Mouse (Mus musculus) gastrocnemius, postnatal 10 days (tissue): ENCODE data around the gene Ranbp17. TPM values are rescaled to one million over a fixed set of nuclear protein-coding genes. Genes with fewer than 3 reads are reported as not detected.

Source experiments
- DNase-seq: peaks from one replicate; pipeline ENCODE4 v3.0.0; 2021; ENCODE audit warnings: mixed read lengths
- total RNA-seq, 2 experiments: library from RNA; stranded (reverse); gene quantifications; 2 replicates each; pipeline ENCODE4 v1.2.3; 2021

Ranbp17 gene
- total RNA-seq, 2 experiments from 2014 or later, result 1.9 to 2.8 TPM

DNA sequence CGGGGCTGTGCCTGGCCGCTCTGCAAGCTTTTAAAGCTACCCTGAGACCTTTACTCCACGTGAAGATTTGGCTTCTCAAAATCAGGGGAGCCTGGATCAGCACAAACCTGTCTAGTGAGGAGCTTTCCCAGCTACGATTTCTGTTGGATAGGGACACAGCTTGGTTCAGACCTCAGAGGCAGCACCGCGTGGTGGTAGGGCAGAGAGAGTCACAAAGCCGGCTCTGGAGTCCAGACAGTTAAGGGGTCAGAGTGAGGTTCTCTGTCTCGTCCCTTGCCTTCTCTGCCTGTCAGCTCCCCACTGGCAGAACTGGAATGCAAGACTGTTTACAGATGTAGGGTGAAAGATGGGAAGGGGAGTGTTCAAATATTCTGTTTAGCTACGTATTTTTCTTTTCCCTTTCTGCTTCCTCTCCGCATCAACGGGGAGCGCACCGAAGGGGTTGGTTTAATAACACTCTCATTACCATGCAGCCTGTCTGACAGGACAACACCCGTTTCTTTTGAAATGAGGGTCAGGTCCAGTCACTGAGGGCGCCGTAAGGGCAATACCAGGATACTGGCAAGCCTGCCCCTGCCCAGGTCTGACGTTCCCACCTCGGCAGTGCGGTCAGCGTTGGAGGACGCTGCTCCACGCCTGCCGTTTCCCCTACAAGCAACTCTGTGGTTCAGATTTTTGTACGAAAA lies 317.0 kb downstream of the Ranbp17 start:
- DNase-seq, result no peak

DNA sequence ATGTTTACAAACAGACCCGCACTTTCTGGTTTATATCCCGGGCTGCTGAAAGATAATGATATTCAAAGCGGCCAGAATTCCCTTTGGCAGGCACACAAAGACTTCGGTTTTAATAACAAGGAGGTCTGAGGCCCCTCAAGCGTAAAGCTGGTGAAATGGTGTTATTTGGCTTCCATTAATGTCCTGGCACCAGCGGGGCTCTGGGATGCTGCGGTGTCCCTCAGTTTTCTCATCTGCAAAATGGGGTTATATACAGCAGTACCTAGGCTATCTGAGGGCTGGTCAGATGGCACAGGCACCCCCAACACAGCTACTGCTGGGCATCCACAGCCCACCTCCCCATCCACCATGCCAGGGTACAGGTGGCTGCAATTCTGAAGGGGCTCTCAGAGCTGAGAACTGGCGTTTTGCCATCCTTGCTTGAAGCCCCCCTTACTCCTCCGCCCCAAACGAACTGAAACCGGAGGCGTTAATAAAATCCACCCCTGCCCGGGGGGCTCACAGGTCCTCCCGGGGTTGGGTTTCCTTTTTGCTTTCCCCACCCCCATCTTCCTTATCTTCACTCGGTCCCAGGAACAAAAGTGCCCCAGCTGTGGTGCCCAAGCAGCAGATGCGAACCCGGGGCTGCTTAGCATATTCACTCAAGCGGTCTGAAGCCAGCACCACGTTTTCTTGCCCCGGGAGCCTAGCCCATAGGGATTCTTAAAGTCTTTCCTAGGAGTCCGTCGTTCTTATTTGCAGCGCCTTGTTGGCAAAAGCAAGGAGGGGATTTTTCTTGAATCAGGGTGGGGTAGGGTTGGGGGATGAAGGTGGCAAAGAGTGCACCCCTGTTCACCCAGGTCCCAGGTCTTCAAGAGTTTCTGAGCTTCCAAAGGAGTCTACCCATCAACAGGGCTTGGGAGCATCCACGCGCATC lies 317.8 kb downstream of the Ranbp17 start:
- DNase-seq, result no peak

DNA sequence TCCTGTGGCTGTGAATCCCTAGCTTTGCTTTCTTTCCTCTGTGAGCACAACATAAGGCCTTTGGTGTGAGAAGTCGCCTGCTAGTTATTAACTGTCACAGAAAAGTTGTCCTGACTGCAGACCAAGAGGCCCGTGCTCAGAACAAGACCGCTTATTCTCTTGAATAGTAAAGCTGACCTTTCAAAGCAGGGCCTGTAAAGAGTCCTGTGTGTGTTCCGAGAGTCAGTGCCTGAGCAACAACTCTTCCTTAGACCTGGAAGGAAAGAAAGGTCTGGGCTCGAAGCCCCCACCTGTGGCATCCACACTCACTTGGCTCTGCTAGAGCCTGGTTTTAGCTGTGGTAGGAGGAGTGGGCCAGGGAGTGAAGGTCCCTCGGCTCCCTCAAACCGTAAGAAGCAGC lies 318.5 kb downstream of the Ranbp17 start:
- DNase-seq, result no peak

DNA sequence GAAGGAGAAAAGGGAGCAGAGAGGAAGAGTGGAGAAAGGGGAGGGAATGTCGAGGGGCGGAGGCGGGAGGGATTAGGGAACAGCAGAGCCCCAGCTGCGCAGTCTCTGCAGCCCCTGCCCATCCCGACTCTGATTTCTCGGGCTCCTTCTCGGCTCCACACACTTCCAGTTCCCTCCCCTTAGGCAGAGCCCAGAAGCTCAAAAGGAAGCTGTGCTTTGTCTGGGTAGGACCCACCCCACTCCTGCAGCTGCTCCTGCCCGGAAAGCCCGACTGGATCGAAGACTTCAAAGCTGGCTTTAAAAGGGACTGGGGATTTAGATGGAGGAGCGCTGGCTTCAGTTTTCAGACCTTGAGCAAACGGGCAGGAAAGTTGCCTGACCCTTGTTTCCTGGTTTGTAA lies 319.9 kb downstream of the Ranbp17 start:
- no peak for DNase-seq

DNA sequence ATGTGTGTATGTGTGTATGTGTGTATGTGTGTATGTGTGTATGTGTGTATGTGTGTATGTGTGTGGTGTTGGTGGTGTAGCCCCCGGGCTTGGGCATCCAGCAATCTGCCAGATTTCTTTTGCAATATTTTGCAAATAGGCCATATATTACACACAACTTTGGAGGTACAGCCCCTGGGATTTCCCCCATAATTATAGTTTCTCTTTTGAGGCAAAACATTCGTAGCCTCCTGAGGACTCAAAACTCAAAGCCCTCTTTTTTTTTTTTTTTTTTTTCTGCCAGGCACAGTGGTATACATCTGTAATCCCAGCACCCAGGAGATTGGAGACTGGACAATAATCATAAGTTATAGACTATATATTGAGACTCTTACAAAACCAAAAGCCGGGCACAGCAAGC lies 331.7 kb downstream of the Ranbp17 start:
- no peak for DNase-seq

DNA sequence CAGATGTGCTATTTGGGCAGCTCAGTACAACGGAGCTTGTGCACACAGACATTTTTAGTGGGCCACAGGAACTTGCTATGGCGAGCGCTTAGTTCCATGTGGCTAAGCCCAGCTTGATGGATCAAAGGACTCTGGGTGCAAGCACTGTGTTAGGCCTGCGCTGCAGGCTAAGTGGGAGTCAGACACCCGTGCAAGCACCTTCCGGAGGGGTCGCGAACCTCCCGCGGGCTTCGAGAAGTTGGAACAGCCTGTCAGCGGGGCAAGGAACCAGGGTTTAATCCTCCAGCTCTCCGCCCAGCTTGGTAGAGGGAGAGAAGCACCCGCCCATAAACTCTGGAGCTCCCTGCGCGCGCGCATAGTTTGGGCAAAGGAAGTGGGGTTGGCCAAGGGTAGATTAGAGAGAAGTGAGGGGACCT lies 332.8 kb downstream of the Ranbp17 start:
- DNase-seq, result no peak

DNA sequence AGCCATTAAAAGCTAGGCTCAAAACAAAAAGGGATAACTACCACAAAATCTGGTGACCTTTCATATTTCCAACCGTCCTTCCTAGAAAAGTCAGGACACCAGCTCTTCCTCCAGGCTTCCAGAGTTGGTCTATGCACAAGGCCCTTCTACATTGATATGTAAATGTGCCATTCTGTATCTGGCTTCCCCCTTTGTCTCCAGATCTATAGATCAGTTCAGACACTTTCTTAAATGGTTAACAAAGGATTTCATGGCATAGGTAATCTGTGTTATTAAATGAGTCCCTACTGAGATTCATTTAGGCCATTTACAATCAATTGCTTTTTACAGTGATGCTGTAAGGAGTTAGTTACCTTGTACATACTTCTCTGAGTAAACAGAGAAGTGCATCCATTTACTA lies 333.7 kb downstream of the Ranbp17 start:
- DNase-seq, result no peak

DNA sequence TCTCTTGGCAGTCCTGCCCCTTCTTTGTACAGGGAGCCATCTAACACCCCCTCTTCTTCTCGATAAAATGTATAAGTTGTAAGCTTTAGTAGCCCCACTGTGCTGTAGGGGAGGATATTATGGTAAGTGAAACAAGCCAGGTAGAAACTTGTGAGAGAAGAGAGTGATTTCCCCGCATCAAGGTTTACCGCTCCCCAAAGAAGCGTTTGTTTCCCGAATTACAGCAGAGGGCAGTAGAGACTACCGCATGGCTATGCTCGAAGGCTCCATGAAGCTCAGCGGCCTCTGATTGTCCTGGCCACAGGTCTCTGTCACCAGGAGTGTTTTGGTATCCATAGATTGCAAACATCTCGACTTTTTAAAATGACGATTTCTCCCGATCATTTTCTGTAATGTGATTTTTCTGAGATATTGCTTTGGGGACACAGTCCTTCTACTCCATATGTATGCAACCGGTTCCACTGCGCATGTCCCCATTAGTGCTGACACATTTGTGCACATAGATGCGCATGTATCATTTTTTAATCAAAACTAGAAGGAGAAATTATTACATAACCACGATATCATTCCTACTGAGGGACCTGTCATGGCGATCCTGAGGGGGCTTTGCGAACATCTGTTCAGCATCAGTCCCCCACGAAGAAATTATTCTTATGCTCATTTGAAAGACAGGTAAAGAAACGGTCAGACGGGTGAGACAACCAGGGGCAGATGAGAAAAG lies 336.9 kb downstream of the Ranbp17 start:
- DNase-seq, result no peak

DNA sequence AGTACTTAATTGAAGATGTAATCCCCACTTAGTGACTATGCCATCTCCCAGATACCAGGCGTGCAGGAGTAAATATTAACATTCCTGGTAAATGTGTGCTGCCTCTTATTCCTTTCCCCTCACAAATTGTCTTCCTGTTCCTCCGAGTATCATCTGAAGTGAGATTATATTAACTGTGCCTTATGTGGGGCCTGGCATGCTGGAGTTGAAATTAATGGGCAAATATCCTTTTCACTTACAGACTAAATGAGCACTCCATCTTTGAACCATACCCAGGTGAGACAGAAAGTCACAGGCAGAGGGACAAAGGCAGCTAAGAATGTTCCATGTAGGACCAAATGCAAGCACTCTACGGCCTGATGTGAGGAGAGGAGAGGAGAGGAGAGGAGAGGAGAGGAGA lies 337.8 kb downstream of the Ranbp17 start:
- no peak for DNase-seq

DNA sequence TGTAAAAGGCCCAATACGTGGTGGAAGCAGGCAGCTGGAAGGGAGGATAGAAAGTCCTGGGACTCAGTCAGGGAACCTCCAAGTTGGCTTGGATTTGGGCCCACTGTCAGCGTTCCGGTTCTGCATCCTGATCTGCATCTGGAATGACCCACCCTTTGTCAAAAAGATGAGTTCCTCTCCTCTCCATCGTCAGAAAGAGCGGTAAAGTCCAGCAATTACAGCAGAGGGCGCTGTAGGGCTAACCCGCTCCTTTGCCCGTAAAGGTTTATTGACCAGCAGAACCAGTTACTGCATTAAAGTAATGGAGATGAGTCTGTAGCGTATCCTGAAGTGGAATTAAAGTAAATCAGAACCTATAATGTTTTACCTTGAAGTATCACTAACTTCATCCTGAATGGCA lies 343.1 kb downstream of the Ranbp17 start:
- peak; percentile 57 for DNase-seq

DNA sequence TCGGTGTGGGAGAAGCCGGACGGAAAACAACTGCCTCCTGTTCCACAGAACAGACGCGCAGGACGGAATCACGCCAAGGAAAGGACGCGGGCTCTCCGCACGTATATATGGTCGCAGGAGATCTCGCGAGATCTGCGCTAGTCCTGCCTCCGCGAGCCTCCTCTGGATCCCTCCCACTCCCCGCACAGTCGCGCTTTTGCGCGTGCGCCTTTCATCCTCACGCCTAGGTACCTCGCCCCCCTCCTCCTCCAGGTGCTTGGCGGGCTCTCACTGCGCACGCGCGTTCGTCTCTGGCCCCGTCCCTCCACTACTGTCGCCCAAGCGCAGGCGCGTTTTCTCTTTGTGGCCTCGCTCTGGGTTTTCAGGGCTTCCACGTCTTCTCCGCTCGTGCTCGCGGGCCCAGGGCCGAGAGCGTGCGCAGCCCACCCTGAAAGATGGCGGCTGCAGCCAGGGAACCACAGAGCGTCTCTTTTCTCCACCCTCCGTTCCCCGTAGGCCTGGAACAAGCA lies 350.5 kb downstream of the Ranbp17 start, which contains the start of gene Npm1:
Gene Npm1 (minus strand): TSS at position 209 of the 509 bp plus-strand sequence.
- DNase-seq, result peak; percentile 99

DNA sequence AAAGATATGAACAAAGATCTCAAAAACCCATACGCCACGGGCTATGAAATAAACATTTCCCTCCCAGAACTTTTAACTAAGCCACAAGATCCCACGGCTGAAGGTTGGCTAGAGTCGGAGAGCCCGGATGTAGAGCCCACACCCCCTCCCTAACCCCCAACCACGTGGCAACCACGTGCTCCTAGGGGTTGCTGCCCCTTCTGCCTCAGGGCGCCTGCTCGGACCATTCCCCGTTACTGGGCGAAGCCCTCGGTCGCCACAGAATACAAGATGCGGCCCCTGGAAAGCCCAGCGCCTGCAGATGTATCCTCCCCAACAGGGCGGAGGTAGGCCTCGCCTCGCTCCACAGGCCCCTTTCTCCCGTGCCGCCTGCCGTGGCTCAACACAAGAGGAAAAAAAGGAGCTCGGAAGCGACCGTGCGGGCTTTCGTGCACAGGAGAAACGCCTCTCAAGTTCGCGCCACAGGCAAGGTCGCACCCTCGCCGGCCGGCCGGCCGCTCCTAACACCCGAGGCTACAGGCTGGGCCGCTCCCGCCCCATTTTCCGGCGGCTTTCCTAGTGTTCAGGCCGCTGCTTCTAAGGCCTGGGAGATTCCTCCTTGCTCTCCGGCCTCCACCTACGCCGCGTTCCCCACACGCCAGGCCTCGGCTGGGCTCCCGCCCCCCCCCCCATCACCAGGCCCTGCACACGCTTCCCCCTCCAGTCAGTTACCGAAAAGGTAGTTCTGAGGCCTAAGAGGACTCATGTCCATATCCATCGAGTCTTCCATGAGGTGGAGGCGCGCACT lies 351.1 kb downstream of the Ranbp17 start:
- DNase-seq, result peak; percentile 64

Other genes starting within 250 kb of the Ranbp17 start
- gene Gm12117, start 237.0 kb downstream of the Ranbp17 start, total RNA-seq, result not detected
- gene Gabrp, start 65.2 kb upstream of the Ranbp17 start, total RNA-seq, result not detected
- not detected for gene D130052B06Rik, start 85.6 kb upstream of the Ranbp17 start, total RNA-seq